Mouse (Mus musculus) urinary bladder, postnatal 14 days (tissue): Measurements from ENCODE around the gene Uckl1.

ENCODE experiments used
- DNase-seq: peaks from one replicate; pipeline ENCODE4 v3.0.0; 2021; ENCODE audit warnings: low spot score

Uckl1 gene

GRCm38 (mm10) chr2:181520118-181520935, 64.4 kb downstream of the Uckl1 start, which contains the start of gene Dnajc5:
Gene Dnajc5, plus strand, starts transcription at chr2:181520485.
- peak; percentile 98 for DNase-seq

GRCm38 (mm10) chr2:181519201-181519600, 65.5 kb downstream of the Uckl1 start:
- DNase-seq = no peak
